Mouse (Mus musculus): Measurements from ENCODE around the gene Rai1. TPM values are rescaled to one million over a fixed set of nuclear protein-coding genes. Genes with fewer than 3 reads are reported as not detected.

Gene Rai1
- total and polyA plus RNA-seq, 3 experiments, result 26.3 to 101 (median 56.7) TPM

- Histone ChIP-seq H3K27ac (ENCODE audit: control insufficient read depth, low read depth, low read length) (no peak overlapping the region), H3K4me3 (ENCODE audit: control insufficient read depth in 1 of 2, insufficient read depth in 1 of 2, low read depth in 2 of 2, low read length in 2 of 2) (no peak overlapping the region), H3K79me2 (ENCODE audit: control insufficient read depth, insufficient read depth, low read length, poor library complexity) (no peaks in the 10 kb centered on the region), H3K4me1 (ENCODE audit: control insufficient read depth in 1 of 2, insufficient read depth in 2 of 2, low read length in 2 of 2) (no peaks in the 10 kb centered on the region; a peak in 1 of 4 replicates), H3K9ac (ENCODE audit: control insufficient read depth, low read depth, low read length, poor library complexity, severe bottlenecking) (no peak overlapping the region), H3K36me3 (ENCODE audit: control insufficient read depth in 1 of 2, insufficient read depth in 2 of 2, low read length in 2 of 2) (peaks cover 2 to 8% of the 10 kb centered on the region in 2 experiments; a peak in 1 of 4 replicates), H3K9me3 (replicated peaks; ENCODE audit: insufficient read depth, low read length) (no peaks in the 10 kb centered on the region), H3K27me3 (ENCODE audit: control insufficient read depth in 1 of 2, insufficient read depth in 2 of 2, low read length in 2 of 2) (no peaks in the 10 kb centered on the region)
- TF ChIP-seq POLR2A (IDR thresholded peaks at IDR 0.05; ENCODE audit: control insufficient read depth in 1 of 2, insufficient read depth in 1 of 2, low read depth in 1 of 2, low read length in 2 of 2, poor library complexity in 1 of 2), result no peak
- TF ChIP-seq ZKSCAN1 (IDR thresholded peaks at IDR 0.05; ENCODE audit: low read depth, low read length), result no peak
- DNase-seq (ENCODE audit: low read depth, low spot score), result no peak
These were observed 68.9 kb downstream of the Rai1 start for GRCm38 (mm10) chr11:60173606-60174184.

- Histone ChIP-seq H3K36me3 (ENCODE audit: control insufficient read depth in 1 of 2, insufficient read depth in 2 of 2, low read length in 2 of 2) (peaks cover 2 to 7% of the 10 kb centered on the region in 2 experiments; a peak in 1 of 4 replicates), H3K4me1 (ENCODE audit: control insufficient read depth in 1 of 2, insufficient read depth in 2 of 2, low read length in 2 of 2) (no peaks in the 10 kb centered on the region; a peak in 1 of 4 replicates), H3K4me3 (ENCODE audit: control insufficient read depth in 1 of 2, insufficient read depth in 1 of 2, low read depth in 2 of 2, low read length in 2 of 2) (no peak overlapping the region), H3K27ac (ENCODE audit: control insufficient read depth, low read depth, low read length) (no peak overlapping the region), H3K27me3 (ENCODE audit: control insufficient read depth in 1 of 2, insufficient read depth in 2 of 2, low read length in 2 of 2) (no peaks in the 10 kb centered on the region), H3K9me3 (replicated peaks; ENCODE audit: insufficient read depth, low read length) (no peaks in the 10 kb centered on the region), H3K79me2 (ENCODE audit: control insufficient read depth, insufficient read depth, low read length, poor library complexity) (no peaks in the 10 kb centered on the region), H3K9ac (ENCODE audit: control insufficient read depth, low read depth, low read length, poor library complexity, severe bottlenecking) (no peak overlapping the region)
- TF ChIP-seq CHD2 (IDR thresholded peaks at IDR 0.05; ENCODE audit: low read length) (no peak), USF1 (IDR thresholded peaks at IDR 0.05; ENCODE audit: low read depth, low read length) (no peak), POLR2AphosphoS2 (IDR thresholded peaks at IDR 0.05; ENCODE audit: low read length) (no peak), KAT2A (conservative IDR thresholded peaks at IDR 0.05; ENCODE audit: low read depth, low read length) (no peak), JUND (IDR thresholded peaks at IDR 0.05; ENCODE audit: low read depth, low read length) (no peak), MEF2A (IDR thresholded peaks at IDR 0.05; ENCODE audit: extremely low read depth, insufficient replicate concordance, low read depth, low read length, poor library complexity, severe bottlenecking) (no peak), NELFE (IDR thresholded peaks at IDR 0.05; ENCODE audit: low read depth, low read length) (no peak), ZMIZ1 (IDR thresholded peaks at IDR 0.05; ENCODE audit: low read depth, low read length) (no peak)
- no peak for DNase-seq (ENCODE audit: low read depth, low spot score)
These were observed 70.8 kb downstream of the Rai1 start for GRCm38 (mm10) chr11:60175371-60176181.

- Histone ChIP-seq H3K9me3 (replicated peaks; ENCODE audit: insufficient read depth, low read length) (no peaks in the 10 kb centered on the region), H3K9ac (ENCODE audit: control insufficient read depth, low read depth, low read length, poor library complexity, severe bottlenecking) (no peak overlapping the region), H3K79me2 (ENCODE audit: control insufficient read depth, insufficient read depth, low read length, poor library complexity) (no peaks in the 10 kb centered on the region), H3K4me1 (ENCODE audit: control insufficient read depth in 1 of 2, insufficient read depth in 2 of 2, low read length in 2 of 2) (no peaks in the 10 kb centered on the region; a peak in 1 of 4 replicates), H3K27ac (ENCODE audit: control insufficient read depth, low read depth, low read length) (no peak overlapping the region), H3K27me3 (ENCODE audit: control insufficient read depth in 1 of 2, insufficient read depth in 2 of 2, low read length in 2 of 2) (no peaks in the 10 kb centered on the region), H3K4me3 (ENCODE audit: control insufficient read depth in 1 of 2, insufficient read depth in 1 of 2, low read depth in 2 of 2, low read length in 2 of 2) (no peak overlapping the region), H3K36me3 (ENCODE audit: control insufficient read depth in 1 of 2, insufficient read depth in 2 of 2, low read length in 2 of 2) (peaks cover 2 to 6% of the 10 kb centered on the region in 2 experiments; a peak in 1 of 4 replicates)
- no peak for DNase-seq (ENCODE audit: low read depth, low spot score)
- no peak for TF ChIP-seq CHD1 (IDR thresholded peaks at IDR 0.05; ENCODE audit: low read depth, low read length)
- TF ChIP-seq E2F4 (IDR thresholded peaks at IDR 0.05; ENCODE audit: borderline replicate concordance, low read depth, low read length), result no peak
- no peak for TF ChIP-seq POLR2AphosphoS5 (IDR thresholded peaks at IDR 0.05; ENCODE audit: borderline replicate concordance, low read depth, low read length)
- no peak for TF ChIP-seq CHD2 (IDR thresholded peaks at IDR 0.05; ENCODE audit: low read length)
- TF ChIP-seq MAX (IDR thresholded peaks at IDR 0.05; ENCODE audit: low read length), result no peak
- TF ChIP-seq GATA1 (IDR thresholded peaks at IDR 0.05; ENCODE audit: low read depth, low read length), result no peak
- TF ChIP-seq MAZ (IDR thresholded peaks at IDR 0.05; ENCODE audit: low read depth, low read length), result no peak
- TF ChIP-seq UBTF (IDR thresholded peaks at IDR 0.05; ENCODE audit: borderline replicate concordance, insufficient read depth, low read depth, low read length), result no peak
- no peak for TF ChIP-seq ETS1 (IDR thresholded peaks at IDR 0.05; ENCODE audit: low read depth, low read length)
- no peak for TF ChIP-seq MEF2A (IDR thresholded peaks at IDR 0.05; ENCODE audit: extremely low read depth, insufficient replicate concordance, low read depth, low read length, poor library complexity, severe bottlenecking)
- TF ChIP-seq TCF12 (IDR thresholded peaks at IDR 0.05; ENCODE audit: low read depth, low read length), result no peak
- no peak for TF ChIP-seq RCOR1 (IDR thresholded peaks at IDR 0.05; ENCODE audit: low read depth, low read length)
- TF ChIP-seq HCFC1 (IDR thresholded peaks at IDR 0.05; ENCODE audit: low read depth, low read length), result no peak
- TF ChIP-seq JUND (IDR thresholded peaks at IDR 0.05; ENCODE audit: low read depth, low read length), result no peak
These were observed 71.6 kb downstream of the Rai1 start for GRCm38 (mm10) chr11:60176182-60176974.

All from MEL (cell line).